Mouse (Mus musculus): ENCODE measurements at regions not wholly inside any gene's neighbourhood (a gene's known extent, or its start where the extent isn't known, plus 50 kb on each side); places are given as distances from the start of the nearest gene placed in this dataset.
A peak's percentile ranks its signal among the peaks of the same experiment; 100 is the strongest.

GRCm38 (mm10) chr10:96471523-96471922 is 145.3 kb upstream of the Btg1 start:
- Histone ChIP-seq H3K27me3 (ENCODE audit: insufficient read depth, low read length) (no peaks in the 10 kb centered on the region), H3K4me1 (replicated peaks; ENCODE audit: low read depth, low read length) (no peaks in the 10 kb centered on the region), H3K9me3 (ENCODE audit: low read length) (no peaks in the 10 kb centered on the region), H3K4me3 (replicated peaks; ENCODE audit: low read length) (no peak overlapping the region), H3K36me3 (ENCODE audit: insufficient read depth, low read length) (no peaks in the 10 kb centered on the region)
- no peak for TF ChIP-seq CTCF (conservative IDR thresholded peaks at IDR 0.05; ENCODE audit: low read length)
- no peak for TF ChIP-seq NANOG (IDR thresholded peaks at IDR 0.05; ENCODE audit: borderline replicate concordance, low read length)
- TF ChIP-seq POU5F1 (IDR thresholded peaks at IDR 0.05; ENCODE audit: borderline replicate concordance, low read length): no peak

DNA sequence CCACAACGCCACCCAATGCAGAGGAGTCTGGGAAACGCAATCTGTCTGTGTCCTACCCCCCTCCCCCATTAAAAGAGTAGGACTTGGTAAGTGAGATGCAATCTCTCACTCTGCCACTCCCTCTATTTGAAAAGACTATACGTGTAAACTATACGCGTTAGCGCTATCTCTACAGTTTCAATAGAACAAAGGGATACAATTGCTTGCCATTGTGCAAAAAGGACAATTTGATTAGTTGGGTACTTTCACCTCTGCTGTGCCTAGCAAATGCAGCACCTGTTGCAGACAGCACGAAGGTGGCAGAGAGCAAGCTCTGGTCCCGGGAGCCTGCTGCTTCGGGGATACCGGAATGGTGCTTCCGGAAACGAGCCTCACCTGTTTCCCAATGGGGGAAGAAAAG is 137.5 kb upstream of the Btg1 start:
- Histone ChIP-seq H3K4me3 (replicated peaks; ENCODE audit: low read length) (no peak overlapping the region), H3K36me3 (ENCODE audit: insufficient read depth, low read length) (no peaks in the 10 kb centered on the region), H3K9me3 (ENCODE audit: low read length) (no peaks in the 10 kb centered on the region), H3K4me1 (replicated peaks; ENCODE audit: low read depth, low read length) (no peaks in the 10 kb centered on the region), H3K27me3 (ENCODE audit: insufficient read depth, low read length) (no peaks in the 10 kb centered on the region)
- TF ChIP-seq NANOG (IDR thresholded peaks at IDR 0.05; ENCODE audit: borderline replicate concordance, low read length) (peak; percentile 66; the same call in 1 of the 2 replicates), POU5F1 (IDR thresholded peaks at IDR 0.05; ENCODE audit: borderline replicate concordance, low read length) (no peak)

DNA sequence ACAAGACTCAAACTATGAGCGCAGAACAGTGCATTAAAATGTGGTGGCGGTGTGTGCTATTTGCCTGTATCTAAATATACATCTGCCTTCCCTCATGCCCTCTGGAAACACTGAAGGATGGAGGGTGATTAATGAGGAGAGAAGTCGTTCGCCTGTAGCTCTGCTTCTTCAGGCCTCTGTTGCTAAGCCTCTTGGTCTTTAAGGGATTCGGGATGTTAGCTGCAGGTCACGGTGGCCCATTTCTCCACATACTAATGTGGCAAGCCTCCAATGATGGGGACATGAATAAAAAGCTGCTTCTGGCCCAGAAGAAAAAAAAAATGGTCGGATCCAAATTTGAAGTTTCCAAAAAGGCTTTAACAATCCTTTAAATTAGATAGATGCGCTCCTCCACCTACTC is 137.0 kb upstream of the Btg1 start:
- no peak overlapping the region for H3K4me3 ChIP-seq (replicated peaks; ENCODE audit: low read length)
- H3K27me3 ChIP-seq (ENCODE audit: insufficient read depth, low read length): no peaks in the 10 kb centered on the region
- H3K36me3 ChIP-seq (ENCODE audit: insufficient read depth, low read length): no peaks in the 10 kb centered on the region
- no peaks in the 10 kb centered on the region for H3K9me3 ChIP-seq (ENCODE audit: low read length)
- TF ChIP-seq CTCF (conservative IDR thresholded peaks at IDR 0.05; ENCODE audit: low read length) (no peak), NANOG (IDR thresholded peaks at IDR 0.05; ENCODE audit: borderline replicate concordance, low read length) (no peak), POU5F1 (IDR thresholded peaks at IDR 0.05; ENCODE audit: borderline replicate concordance, low read length) (no peak)
- H3K4me1 ChIP-seq (replicated peaks; ENCODE audit: low read depth, low read length): no peaks in the 10 kb centered on the region

DNA sequence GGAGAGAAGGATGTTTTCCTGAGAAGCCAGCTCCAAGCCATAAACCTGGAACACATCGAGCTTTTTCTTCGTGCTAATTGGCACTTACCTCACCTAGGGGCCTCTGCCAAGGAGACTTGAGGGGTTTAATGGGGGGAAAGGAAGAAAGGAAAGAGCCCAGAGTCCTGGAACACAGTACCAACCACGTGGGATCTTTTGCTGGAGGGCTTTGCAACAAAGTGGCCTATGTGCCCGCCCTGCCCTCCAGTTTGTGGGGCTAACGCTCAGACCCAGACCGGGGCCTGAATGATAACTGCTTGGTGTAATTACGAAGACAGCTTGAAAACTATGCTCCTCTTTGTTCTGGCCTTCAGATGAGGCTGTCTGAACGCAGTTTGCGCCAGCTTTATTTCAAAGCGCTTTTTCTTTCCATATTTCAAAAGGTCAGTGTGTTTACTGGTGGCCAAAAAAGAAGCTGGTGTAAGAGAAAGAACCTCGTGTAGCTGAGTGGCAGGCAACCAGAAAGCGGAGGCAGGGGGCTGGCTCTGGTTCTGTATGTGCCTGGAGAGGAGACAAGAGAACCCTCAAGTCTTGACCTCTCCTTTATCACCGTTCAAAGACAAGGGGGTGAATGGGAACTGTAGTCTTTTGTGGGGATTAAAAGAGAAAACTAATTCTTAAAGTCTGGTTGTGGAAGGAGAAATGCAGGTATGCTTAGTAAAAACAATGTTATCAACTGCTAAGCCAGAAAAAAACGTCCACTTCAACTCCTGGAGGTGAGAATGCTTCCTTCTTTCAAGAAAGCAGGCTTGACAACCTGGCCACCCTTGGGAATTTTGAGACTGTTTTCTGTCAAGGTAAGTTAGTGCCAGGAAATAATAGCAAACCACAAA is 136.1 kb upstream of the Btg1 start:
- Histone ChIP-seq H3K27me3 (ENCODE audit: insufficient read depth, low read length) (no peaks in the 10 kb centered on the region), H3K4me1 (replicated peaks; ENCODE audit: low read depth, low read length) (no peaks in the 10 kb centered on the region), H3K9me3 (ENCODE audit: low read length) (no peaks in the 10 kb centered on the region), H3K4me3 (replicated peaks; ENCODE audit: low read length) (no peak overlapping the region), H3K36me3 (ENCODE audit: insufficient read depth, low read length) (no peaks in the 10 kb centered on the region)
- no peak for TF ChIP-seq CTCF (conservative IDR thresholded peaks at IDR 0.05; ENCODE audit: low read length)
- TF ChIP-seq NANOG (IDR thresholded peaks at IDR 0.05; ENCODE audit: borderline replicate concordance, low read length): no peak
- no peak for TF ChIP-seq POU5F1 (IDR thresholded peaks at IDR 0.05; ENCODE audit: borderline replicate concordance, low read length)

DNA sequence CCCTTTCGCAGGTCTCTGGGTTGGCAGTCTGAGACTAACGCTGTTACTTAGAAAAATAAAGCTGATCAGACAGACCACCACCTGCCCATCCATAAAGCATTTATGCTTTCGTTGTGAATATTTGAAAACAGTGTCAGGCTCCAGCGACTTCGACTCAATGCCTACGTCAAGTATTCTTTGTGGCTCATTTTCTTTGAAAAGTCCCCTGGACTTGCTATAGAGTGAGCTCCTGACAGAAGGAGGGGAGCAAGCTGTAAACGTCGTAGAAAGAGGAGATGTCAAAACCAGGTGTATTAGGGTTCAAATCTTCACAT is 135.5 kb upstream of the Btg1 start:
- no peak for TF ChIP-seq CTCF (conservative IDR thresholded peaks at IDR 0.05; ENCODE audit: low read length)
- no peak for TF ChIP-seq POU5F1 (IDR thresholded peaks at IDR 0.05; ENCODE audit: borderline replicate concordance, low read length)
- no peaks in the 10 kb centered on the region for H3K9me3 ChIP-seq (ENCODE audit: low read length)
- H3K36me3 ChIP-seq (ENCODE audit: insufficient read depth, low read length): no peaks in the 10 kb centered on the region
- no peaks in the 10 kb centered on the region for H3K27me3 ChIP-seq (ENCODE audit: insufficient read depth, low read length)
- H3K4me1 ChIP-seq (replicated peaks; ENCODE audit: low read depth, low read length): no peaks in the 10 kb centered on the region
- no peak overlapping the region for H3K4me3 ChIP-seq (replicated peaks; ENCODE audit: low read length)

DNA sequence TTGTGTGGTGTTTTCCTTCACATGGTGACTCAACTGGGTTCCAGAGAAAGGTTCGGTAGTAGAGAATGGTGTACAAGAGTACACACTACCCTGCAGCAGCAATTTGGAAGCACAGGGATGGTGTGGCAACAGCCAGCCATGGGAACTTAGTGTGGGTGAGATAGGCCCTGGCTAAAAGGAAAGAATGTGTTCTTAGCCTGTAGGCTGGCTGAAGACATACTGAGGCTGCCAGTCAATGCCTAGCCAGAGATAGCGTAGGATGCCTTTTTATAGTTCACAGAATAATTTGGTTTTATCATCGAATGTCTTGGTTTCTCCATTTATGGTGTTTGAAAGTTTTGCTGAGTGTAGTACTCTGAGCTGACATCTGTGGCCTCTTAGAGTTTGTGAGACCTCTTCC is 130.1 kb upstream of the Btg1 start:
- no peaks in the 10 kb centered on the region for H3K4me1 ChIP-seq (replicated peaks; ENCODE audit: low read depth, low read length)
- TF ChIP-seq CTCF (conservative IDR thresholded peaks at IDR 0.05; ENCODE audit: low read length) (no peak), NANOG (IDR thresholded peaks at IDR 0.05; ENCODE audit: borderline replicate concordance, low read length) (no peak), POU5F1 (IDR thresholded peaks at IDR 0.05; ENCODE audit: borderline replicate concordance, low read length) (no peak)
- H3K36me3 ChIP-seq (ENCODE audit: insufficient read depth, low read length): no peaks in the 10 kb centered on the region
- no peaks in the 10 kb centered on the region for H3K27me3 ChIP-seq (ENCODE audit: insufficient read depth, low read length)
- no peak overlapping the region for H3K4me3 ChIP-seq (replicated peaks; ENCODE audit: low read length)
- H3K9me3 ChIP-seq (ENCODE audit: low read length): no peaks in the 10 kb centered on the region

DNA sequence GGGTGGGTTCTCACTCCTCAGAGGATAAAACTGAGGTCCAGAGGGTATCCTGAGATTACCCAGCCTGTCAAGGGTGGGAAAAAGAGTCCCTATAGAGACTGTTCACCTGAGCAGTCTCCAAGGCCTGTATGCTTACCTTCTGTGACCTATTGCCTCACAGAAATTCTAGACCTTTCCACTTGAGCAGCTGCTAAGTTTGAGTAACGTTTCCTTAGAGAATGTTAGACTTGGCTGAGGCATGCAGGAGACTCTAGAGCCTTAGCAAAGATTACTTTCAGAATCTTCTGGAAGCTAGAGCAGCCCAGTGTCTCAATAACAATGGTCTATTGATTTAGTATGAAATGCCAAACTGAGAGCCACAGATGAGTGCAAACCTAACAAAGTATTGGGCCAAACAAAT is 123.1 kb upstream of the Btg1 start:
- no peaks in the 10 kb centered on the region for H3K9me3 ChIP-seq (ENCODE audit: low read length)
- no peak for TF ChIP-seq NANOG (IDR thresholded peaks at IDR 0.05; ENCODE audit: borderline replicate concordance, low read length)
- TF ChIP-seq CTCF (conservative IDR thresholded peaks at IDR 0.05; ENCODE audit: low read length): no peak
- H3K4me1 ChIP-seq (replicated peaks; ENCODE audit: low read depth, low read length): no peaks in the 10 kb centered on the region
- H3K27me3 ChIP-seq (ENCODE audit: insufficient read depth, low read length): no peaks in the 10 kb centered on the region
- no peak overlapping the region for H3K4me3 ChIP-seq (replicated peaks; ENCODE audit: low read length)
- H3K36me3 ChIP-seq (ENCODE audit: insufficient read depth, low read length): no peaks in the 10 kb centered on the region

DNA sequence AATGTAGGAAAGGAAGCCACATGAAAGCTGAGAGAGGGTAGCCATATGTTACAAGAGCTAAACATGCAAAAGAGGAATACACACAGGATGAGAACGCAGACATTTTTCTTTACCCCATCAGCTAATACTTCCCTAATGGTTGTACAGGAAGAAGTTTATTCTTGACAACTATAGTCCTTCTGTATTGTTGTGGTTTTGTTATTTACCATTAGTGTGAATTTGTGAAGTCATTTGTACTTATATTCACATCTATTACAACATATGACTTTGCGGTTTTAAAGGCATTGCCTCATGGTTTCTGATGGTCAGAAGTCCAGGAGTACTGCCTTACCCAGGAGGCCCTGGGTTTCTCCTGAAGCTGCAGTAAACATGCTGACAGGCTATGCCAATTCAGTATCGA is 120.1 kb upstream of the Btg1 start:
- H3K4me3 ChIP-seq (replicated peaks; ENCODE audit: low read length): no peak overlapping the region
- TF ChIP-seq CTCF (conservative IDR thresholded peaks at IDR 0.05; ENCODE audit: low read length) (no peak), POU5F1 (IDR thresholded peaks at IDR 0.05; ENCODE audit: borderline replicate concordance, low read length) (no peak), NANOG (IDR thresholded peaks at IDR 0.05; ENCODE audit: borderline replicate concordance, low read length) (no peak)
- no peaks in the 10 kb centered on the region for H3K27me3 ChIP-seq (ENCODE audit: insufficient read depth, low read length)
- no peaks in the 10 kb centered on the region for H3K36me3 ChIP-seq (ENCODE audit: insufficient read depth, low read length)
- H3K4me1 ChIP-seq (replicated peaks; ENCODE audit: low read depth, low read length): no peaks in the 10 kb centered on the region
- no peaks in the 10 kb centered on the region for H3K9me3 ChIP-seq (ENCODE audit: low read length)

- no peaks in the 10 kb centered on the region for H3K27me3 ChIP-seq (ENCODE audit: insufficient read depth, low read length)
- no peaks in the 10 kb centered on the region for H3K4me1 ChIP-seq (replicated peaks; ENCODE audit: low read depth, low read length)
- H3K9me3 ChIP-seq (ENCODE audit: low read length): no peaks in the 10 kb centered on the region
- no peaks in the 10 kb centered on the region for H3K36me3 ChIP-seq (ENCODE audit: insufficient read depth, low read length)
- H3K4me3 ChIP-seq (replicated peaks; ENCODE audit: low read length): no peak overlapping the region
- TF ChIP-seq POU5F1 (IDR thresholded peaks at IDR 0.05; ENCODE audit: borderline replicate concordance, low read length) (no peak), CTCF (conservative IDR thresholded peaks at IDR 0.05; ENCODE audit: low read length) (no peak), NANOG (IDR thresholded peaks at IDR 0.05; ENCODE audit: borderline replicate concordance, low read length) (no peak)
Observed at GRCm38 (mm10) chr10:96497482-96497881, 119.3 kb upstream of the Btg1 start.
